Mouse (Mus musculus) olfactory bulb, adult 2 months (tissue): Measurements from ENCODE around the gene Vcam1.

Experiments used
- CTCF ChIP-seq: fragments of 200-500 bp; IDR thresholded peaks from 2 replicates; pipeline ENCODE4 v1.5.1; 2012; ENCODE audit warnings: low read depth, mild to moderate bottlenecking, low read length, moderate library complexity; ENCODE audit not compliant: insufficient read depth
- POLR2A ChIP-seq: fragments of 200-500 bp; IDR thresholded peaks from 2 replicates; pipeline ENCODE4 v1.6.1; 2012; ENCODE audit warnings: mild to moderate bottlenecking, low read depth, low read length, moderate library complexity; ENCODE audit not compliant: insufficient read depth

DNA sequence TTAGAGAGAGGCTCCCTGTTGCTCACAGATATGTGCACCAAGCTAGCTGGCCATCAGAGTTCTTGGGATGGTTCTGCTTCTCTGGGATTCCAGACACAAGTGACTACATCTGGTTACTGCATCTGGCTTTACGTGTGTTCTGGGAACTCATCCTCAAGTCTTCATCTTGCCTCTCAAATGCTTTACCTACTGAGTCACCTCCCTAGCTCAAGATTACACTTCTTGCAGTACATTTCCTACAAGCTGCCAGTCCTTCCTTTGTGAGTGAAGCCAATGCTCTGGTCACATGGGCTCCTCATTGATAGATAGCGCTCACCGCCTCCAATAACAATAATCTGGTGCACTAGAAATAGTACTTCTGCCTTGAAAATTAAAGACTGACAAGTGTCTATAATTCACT lies 11.7 kb upstream of the Vcam1 start:
- TF ChIP-seq CTCF (no peak), POLR2A (no peak)
